Mouse (Mus musculus): ENCODE data around the gene Tnfrsf26.

DNA sequence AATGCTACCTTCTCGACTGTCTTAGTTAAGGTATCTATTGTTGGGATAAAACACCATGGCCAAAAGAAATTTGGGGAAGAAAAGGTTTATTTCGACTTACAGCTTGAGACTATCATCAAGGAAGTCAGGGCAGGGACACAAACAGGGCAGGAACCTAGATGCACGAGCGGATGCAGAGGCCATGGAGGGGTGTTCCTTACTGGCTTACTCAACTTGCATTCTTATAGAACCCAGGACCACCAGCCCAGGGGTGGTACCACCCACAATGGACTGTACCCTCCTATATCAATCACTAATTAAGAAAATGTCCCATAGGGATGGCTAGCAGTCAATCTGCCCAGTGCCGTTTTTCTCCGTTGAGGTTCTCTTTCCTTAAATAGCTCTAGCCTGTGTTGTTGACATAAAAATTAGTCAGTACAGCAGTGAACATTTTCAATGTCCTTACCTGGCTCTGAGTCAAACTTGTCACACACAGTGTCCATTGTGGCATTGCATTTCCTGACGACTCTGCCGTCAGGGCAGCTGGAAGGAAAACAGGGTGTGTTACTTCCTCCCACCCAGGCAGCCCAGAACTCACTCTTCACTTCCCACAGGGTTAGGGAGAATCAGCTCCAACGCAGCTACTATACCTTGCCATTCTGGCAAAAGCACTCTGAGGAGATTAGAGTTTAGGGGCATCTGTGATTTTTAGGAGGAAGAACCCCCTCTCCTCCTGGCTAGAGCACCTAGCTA, 14.0 kb downstream of the Tnfrsf26 start:
- TF ChIP-seq GATA1 (IDR thresholded peaks at IDR 0.05; ENCODE audit: borderline replicate concordance, low read length) (no peak), FLI1 (IDR thresholded peaks at IDR 0.05; ENCODE audit: low read length) (no peak)
